Mouse (Mus musculus): ENCODE measurements around the gene Spint4. TPM values are rescaled to one million over a fixed set of nuclear protein-coding genes. Genes with fewer than 3 reads are reported as not detected.
A peak's percentile ranks its signal among the peaks of the same experiment; 100 is the strongest.
"Not testable (repeated sequence)": the region's sequence is repeated elsewhere in the genome, so short reads cannot be mapped to it uniquely, and the experiment has no call there.

Spint4 gene
- not detected for total RNA-seq (2021)
- long read RNA-seq, experiment 1: 0 reads
- long read RNA-seq, experiment 2: 0 reads

GRCm38 (mm10) chr2:164698201-164698600 lies at the start of gene Spint4:
Spint4 (plus strand) TSS chr2:164698501.
- no peak for DNase-seq

- DNase-seq: no peak
These were observed 42.4 kb upstream of the Spint4 start, which contains the start of gene Wfdc10 for GRCm38 (mm10) chr2:164655858-164656257. Wfdc10 (plus strand) TSS chr2:164656046.

- DNase-seq: no peak
These were observed 41.8 kb upstream of the Spint4 start, which contains the start of gene Wfdc9 for GRCm38 (mm10) chr2:164656483-164656882. Wfdc9 (minus strand) TSS chr2:164656583.

GRCm38 (mm10) chr2:164664851-164665250 lies 33.5 kb upstream of the Spint4 start:
- DNase-seq: no peak

GRCm38 (mm10) chr2:164670261-164670660 lies 28.0 kb upstream of the Spint4 start:
- DNase-seq: no peak

GRCm38 (mm10) chr2:164670938-164671337 lies 27.4 kb upstream of the Spint4 start:
- DNase-seq: no peak

GRCm38 (mm10) chr2:164673987-164674386 lies 24.3 kb upstream of the Spint4 start, which contains the start of gene Wfdc11:
Wfdc11 (minus strand) TSS chr2:164674087.
- DNase-seq: no peak

GRCm38 (mm10) chr2:164676103-164676502 lies 22.2 kb upstream of the Spint4 start:
- DNase-seq: no peak

- no peak for DNase-seq
These were observed 21.2 kb upstream of the Spint4 start for GRCm38 (mm10) chr2:164676916-164677685.

- peak; percentile 51 for DNase-seq
These were observed 19.3 kb upstream of the Spint4 start for GRCm38 (mm10) chr2:164678848-164679625.

- DNase-seq: no peak
These were observed 18.4 kb upstream of the Spint4 start for GRCm38 (mm10) chr2:164679906-164680305.

- no peak for DNase-seq
These were observed 13.5 kb upstream of the Spint4 start, which contains the start of gene Wfdc13 for GRCm38 (mm10) chr2:164684807-164685206. Wfdc13 (plus strand) TSS chr2:164685107.

- DNase-seq: no peak
These were observed 2.7 kb downstream of the Spint4 start for GRCm38 (mm10) chr2:164700959-164701358.

GRCm38 (mm10) chr2:164701761-164702160 lies 3.5 kb downstream of the Spint4 start:
- no peak for DNase-seq

- DNase-seq: no peak
These were observed 5.9 kb downstream of the Spint4 start for GRCm38 (mm10) chr2:164704235-164704634.

GRCm38 (mm10) chr2:164705328-164705727 lies 7.0 kb downstream of the Spint4 start:
- DNase-seq: no peak

- no peak for DNase-seq
These were observed 7.7 kb downstream of the Spint4 start for GRCm38 (mm10) chr2:164705991-164706390.

- DNase-seq: no peak
These were observed 16.7 kb downstream of the Spint4 start, which contains the start of gene Spint5 for GRCm38 (mm10) chr2:164715005-164715404. Spint5 (plus strand) TSS chr2:164715305.

GRCm38 (mm10) chr2:164716194-164716786 lies 18.0 kb downstream of the Spint4 start:
- not testable (repeated sequence) for DNase-seq

GRCm38 (mm10) chr2:164723276-164723675 lies 25.0 kb downstream of the Spint4 start:
- DNase-seq: no peak

GRCm38 (mm10) chr2:164725895-164726619 lies 27.8 kb downstream of the Spint4 start:
- DNase-seq: no peak

- no peak for DNase-seq
These were observed 33.4 kb downstream of the Spint4 start for GRCm38 (mm10) chr2:164731719-164732118.

Data from gastrocnemius, postnatal 25 days (tissue).